Mouse (Mus musculus) liver, embryonic 11.5 days (tissue): ENCODE results near the gene Olfr1410. TPM values are rescaled to one million over a fixed set of nuclear protein-coding genes. Genes with fewer than 3 reads are reported as not detected.

ENCODE experiments used
- ATAC-seq: fragments of 200-750 bp; cut with Nextera tagmentation; replicated peaks from 2 replicates; pipeline ENCODE4 v1.8.0; 2017; ENCODE audit warnings: moderate number of reproducible peaks, mild to moderate bottlenecking, moderate TSS enrichment, moderate library complexity; ENCODE audit not compliant: low FRiP score
- DNase-seq: peaks from one replicate; pipeline ENCODE4 v3.0.0-alpha.2; 2017; ENCODE audit warnings: low spot score
- H3K27ac ChIP-seq: fragments of 300-500 bp; sonication (generic); 2 replicates; pipeline ENCODE4 v1.5.1; 2014; ENCODE audit warnings: mild to moderate bottlenecking, low read depth, low read length, control low read depth
- H3K27me3 ChIP-seq: fragments of 300-500 bp; sonication (generic); replicated peaks from 2 replicates; pipeline ENCODE4 v1.6.1; 2014; ENCODE audit warnings: low read length, mixed read lengths; ENCODE audit not compliant: control insufficient read depth, insufficient read depth
- H3K36me3 ChIP-seq: fragments of 300-500 bp; sonication (generic); 2 replicates; pipeline ENCODE4 v1.6.1; 2014; ENCODE audit warnings: mild to moderate bottlenecking, low read length, moderate library complexity, mixed read lengths; ENCODE audit not compliant: control insufficient read depth, insufficient read depth
- H3K4me1 ChIP-seq: fragments of 300-500 bp; sonication (generic); replicated peaks from 2 replicates; pipeline ENCODE4 v1.6.1; 2014; ENCODE audit warnings: low read length, mixed read lengths; ENCODE audit not compliant: control insufficient read depth, insufficient read depth
- H3K4me2 ChIP-seq: fragments of 300-500 bp; sonication (generic); 2 replicates; pipeline ENCODE4 v1.6.1; 2014; ENCODE audit warnings: mild to moderate bottlenecking, control low read depth, moderate library complexity
- H3K4me3 ChIP-seq: fragments of 300-500 bp; sonication (generic); 2 replicates; pipeline ENCODE4 v1.5.1; 2014; ENCODE audit warnings: low read depth, low read length, control low read depth
- H3K9ac ChIP-seq: fragments of 300-500 bp; sonication (generic); 2 replicates; pipeline ENCODE4 v1.6.1; 2014; ENCODE audit warnings: low read depth, low read length, control low read depth
- H3K9me3 ChIP-seq: fragments of 300-500 bp; sonication (generic); 2 replicates; pipeline ENCODE4 v1.6.1; 2016; ENCODE audit warnings: low read length, inconsistent platforms, mixed read lengths; ENCODE audit not compliant: control insufficient read depth
- WGBS: fragments of 180-500 bp; shearing (Covaris S2); extraction: QIAGEN DNeasy Blood & Tissue Kit; methylation state at CpG from one replicate; pipeline ENCODE4 v1.1.7; 2014; 5-methylcytosine and 5-hydroxymethylcytosine counted together
- polyA plus RNA-seq: library from polyadenylated mRNA; unstranded; fragments of >200 nt; fragmentation: Nextera tagmentation; extraction: Ambion mirVana; gene quantifications from 2 replicates; pipeline ENCODE4 v1.2.1, GENCODE M21; 2014

Olfr1410 gene
- polyA plus RNA-seq, 1 experiment from 2014 or later, result not detected

- Histone ChIP-seq H3K9ac (no peak overlapping the region), H3K4me2 (no peak overlapping the region), H3K9me3 (no peaks in the 10 kb centered on the region), H3K27ac (no peak overlapping the region), H3K27me3 (no peaks in the 10 kb centered on the region), H3K4me3 (no peak overlapping the region), H3K36me3 (peaks cover 6% of the 10 kb centered on the region; the same call in 1 of the 2 replicates), H3K4me1 (peaks cover 8% of the 10 kb centered on the region; the same call in 1 of the 2 replicates)
- ATAC-seq, result no peak
- no peak for DNase-seq
- 80% methylated on average over 8 of the region's 8 CpGs for WGBS
Measured at GRCm38 (mm10) chr1:92636015-92636414, 30.4 kb downstream of the Olfr1410 start.

GRCm38 (mm10) chr1:92636676-92637075 lies 31.1 kb downstream of the Olfr1410 start:
- ATAC-seq (no peak), DNase-seq (no peak)
- no peak overlapping the region for H3K4me3 ChIP-seq
- no peak overlapping the region for H3K27ac ChIP-seq
- H3K36me3 ChIP-seq, result peaks cover 6% of the 10 kb centered on the region; the same call in 1 of the 2 replicates
- no peaks in the 10 kb centered on the region for H3K9me3 ChIP-seq
- 90% methylated on average over 11 of the region's 11 CpGs for WGBS
- H3K27me3 ChIP-seq, result no peaks in the 10 kb centered on the region
- peaks cover 10% of the 10 kb centered on the region; the same call in 1 of the 2 replicates for H3K4me1 ChIP-seq
- no peak overlapping the region for H3K9ac ChIP-seq
- H3K4me2 ChIP-seq, result no peak overlapping the region

GRCm38 (mm10) chr1:92637501-92638172 lies 32.1 kb downstream of the Olfr1410 start:
- Histone ChIP-seq H3K27me3 (no peaks in the 10 kb centered on the region), H3K36me3 (peaks cover 6% of the 10 kb centered on the region; the same call in 1 of the 2 replicates), H3K9ac (no peak overlapping the region), H3K4me3 (no peak overlapping the region), H3K4me1 (peaks cover 10% of the 10 kb centered on the region; the same call in 1 of the 2 replicates), H3K27ac (no peak overlapping the region), H3K4me2 (no peak overlapping the region), H3K9me3 (no peaks in the 10 kb centered on the region)
- DNase-seq (no peak), ATAC-seq (no peak)
- WGBS, result 91% methylated on average over 15 of the region's 15 CpGs

GRCm38 (mm10) chr1:92638181-92638580 lies 32.6 kb downstream of the Olfr1410 start:
- no peak overlapping the region for H3K4me3 ChIP-seq
- no peak overlapping the region for H3K4me2 ChIP-seq
- H3K9me3 ChIP-seq, result no peaks in the 10 kb centered on the region
- peaks cover 6% of the 10 kb centered on the region; the same call in 1 of the 2 replicates for H3K36me3 ChIP-seq
- ATAC-seq (no peak), DNase-seq (no peak)
- H3K4me1 ChIP-seq, result peaks cover 10% of the 10 kb centered on the region; the same call in 1 of the 2 replicates
- H3K9ac ChIP-seq, result no peak overlapping the region
- H3K27me3 ChIP-seq, result no peaks in the 10 kb centered on the region
- no peak overlapping the region for H3K27ac ChIP-seq
- 89% methylated on average over 3 of the region's 3 CpGs for WGBS

- Histone ChIP-seq H3K4me2 (no peak overlapping the region), H3K9me3 (no peaks in the 10 kb centered on the region), H3K27ac (no peak overlapping the region), H3K36me3 (peaks cover 6% of the 10 kb centered on the region; the same call in 1 of the 2 replicates), H3K9ac (no peak overlapping the region), H3K27me3 (no peaks in the 10 kb centered on the region), H3K4me3 (no peak overlapping the region), H3K4me1 (peaks cover 10% of the 10 kb centered on the region; the same call in 1 of the 2 replicates)
- DNase-seq (no peak), ATAC-seq (no peak)
- WGBS, result 93% methylated on average over 4 of the region's 4 CpGs
Measured at GRCm38 (mm10) chr1:92638736-92639135, 33.2 kb downstream of the Olfr1410 start.

- DNase-seq (no peak), ATAC-seq (no peak)
- H3K4me1 ChIP-seq, result peaks cover 10% of the 10 kb centered on the region; the same call in 1 of the 2 replicates
- WGBS, result 58% methylated on average over 6 of the region's 6 CpGs
- peaks cover 6% of the 10 kb centered on the region; the same call in 1 of the 2 replicates for H3K36me3 ChIP-seq
- H3K9me3 ChIP-seq, result no peaks in the 10 kb centered on the region
- H3K9ac ChIP-seq, result peak overlapping the region; percentile 69
- no peak overlapping the region for H3K27ac ChIP-seq
- peak overlapping the region; percentile 93 for H3K4me2 ChIP-seq
- no peaks in the 10 kb centered on the region for H3K27me3 ChIP-seq
- peak overlapping the region; percentile 74 for H3K4me3 ChIP-seq
Measured at GRCm38 (mm10) chr1:92640393-92640792, 34.8 kb downstream of the Olfr1410 start.

- H3K4me3 ChIP-seq, result peak within 1 kb of the TSS; percentile 74
- peak within 1 kb of the TSS; percentile 93 for H3K4me2 ChIP-seq
- peaks cover 4% of the 10 kb centered on the region; the same call in 1 of the 2 replicates for H3K36me3 ChIP-seq
- no peaks in the 10 kb centered on the region for H3K9me3 ChIP-seq
- no peaks in the 10 kb centered on the region for H3K27me3 ChIP-seq
- H3K27ac ChIP-seq, result no peak within 1 kb of the TSS
- ATAC-seq (peak; percentile 92), DNase-seq (peak; percentile 86)
- peak within 1 kb of the TSS; percentile 69 for H3K9ac ChIP-seq
- 3% methylated on average over 50 of the region's 50 CpGs for WGBS
- peaks cover 10% of the 10 kb centered on the region; the same call in 1 of the 2 replicates for H3K4me1 ChIP-seq
Measured at GRCm38 (mm10) chr1:92641514-92642272, 36.1 kb downstream of the Olfr1410 start, which contains the start of gene Cops9. TSS of gene Cops9 (minus strand) at chr1:92641985.

GRCm38 (mm10) chr1:92643691-92644090 lies 38.1 kb downstream of the Olfr1410 start:
- ATAC-seq, result no peak
- no peaks in the 10 kb centered on the region for H3K9me3 ChIP-seq
- H3K36me3 ChIP-seq, result no peaks in the 10 kb centered on the region
- H3K9ac ChIP-seq, result no peak overlapping the region
- H3K27me3 ChIP-seq, result no peaks in the 10 kb centered on the region
- no peak overlapping the region for H3K4me3 ChIP-seq
- H3K27ac ChIP-seq, result no peak overlapping the region
- peaks cover 10% of the 10 kb centered on the region; the same call in 1 of the 2 replicates for H3K4me1 ChIP-seq
- no peak overlapping the region for H3K4me2 ChIP-seq
- WGBS, result 71% methylated on average over 4 of the region's 4 CpGs
- DNase-seq, result no peak
